Mouse (Mus musculus) limb, embryonic 13.5 days (tissue): ENCODE measurements at regions not wholly inside any gene's neighbourhood (a gene's known extent, or its start where the extent isn't known, plus 50 kb on each side); places are given as distances from the start of the nearest gene placed in this dataset.
"Not testable (repeated sequence)": the region's sequence is repeated elsewhere in the genome, so short reads cannot be mapped to it uniquely, and the experiment has no call there.

Experiments
- ATAC-seq: fragments of 200-750 bp; cut with Nextera tagmentation; 2 replicates; pipeline ENCODE4 v1.8.0; 2017; ENCODE audit warnings: low read depth, moderate number of reproducible peaks, moderate TSS enrichment; ENCODE audit not compliant: low FRiP score
- H3K27ac ChIP-seq: fragments of 300-500 bp; sonication (generic); 2 replicates; pipeline ENCODE4 v1.5.1; 2015; ENCODE audit warnings: inconsistent platforms, mild to moderate bottlenecking, moderate library complexity
- H3K27me3 ChIP-seq: fragments of 300-500 bp; sonication (generic); 2 replicates; pipeline ENCODE4 v1.6.1; 2015; ENCODE audit warnings: mild to moderate bottlenecking, inconsistent platforms
- H3K36me3 ChIP-seq: fragments of 300-500 bp; sonication (generic); 2 replicates; pipeline ENCODE4 v1.6.1; 2015; ENCODE audit warnings: inconsistent platforms, mild to moderate bottlenecking, moderate library complexity
- H3K4me1 ChIP-seq: fragments of 300-500 bp; sonication (generic); 2 replicates; pipeline ENCODE4 v1.6.1; 2015; ENCODE audit warnings: inconsistent platforms
- H3K4me2 ChIP-seq: fragments of 300-500 bp; sonication (generic); replicated peaks from 2 replicates; pipeline ENCODE4 v1.6.1; 2015; ENCODE audit warnings: inconsistent platforms, mild to moderate bottlenecking, moderate library complexity
- H3K4me3 ChIP-seq: fragments of 300-500 bp; sonication (generic); 2 replicates; pipeline ENCODE4 v1.5.1; 2015; ENCODE audit warnings: moderate library complexity, mild to moderate bottlenecking, inconsistent platforms
- H3K9ac ChIP-seq: fragments of 300-500 bp; sonication (generic); 2 replicates; pipeline ENCODE4 v1.6.1; 2015; ENCODE audit warnings: mild to moderate bottlenecking, inconsistent platforms
- H3K9me3 ChIP-seq: fragments of 300-500 bp; sonication (generic); 2 replicates; pipeline ENCODE4 v1.6.1; 2016; ENCODE audit warnings: inconsistent platforms
- WGBS: fragments of 180-500 bp; shearing (Covaris S2); methylation state at CpG from one replicate; pipeline ENCODE4 v1.1.7; 2015; 5-methylcytosine and 5-hydroxymethylcytosine counted together

DNA sequence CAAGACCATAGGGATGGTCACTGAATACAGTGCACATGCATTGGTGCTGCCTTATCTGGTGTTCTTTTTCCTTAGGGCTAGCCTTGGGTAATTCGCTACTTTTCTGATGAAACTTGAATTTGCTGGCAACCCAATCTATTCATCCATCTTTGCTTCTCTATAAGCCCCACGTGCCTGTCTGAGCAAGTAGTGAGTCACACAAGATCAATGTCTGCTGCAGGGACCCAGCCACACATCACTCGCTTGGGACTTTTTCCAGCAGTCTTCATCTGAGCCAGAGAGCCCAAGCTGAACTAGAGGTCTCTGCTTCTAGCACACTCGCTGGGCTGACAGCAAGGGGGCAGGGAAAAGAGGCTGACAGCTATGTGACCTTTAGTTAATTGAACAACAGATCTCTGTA lies 464.3 kb upstream of the Nmur2 start:
- H3K9me3 ChIP-seq, result no peaks in the 10 kb centered on the region
- WGBS, result 62% methylated on average over 4 of the region's 4 CpGs
- H3K27me3 ChIP-seq, result no peaks in the 10 kb centered on the region
- no peaks in the 10 kb centered on the region for H3K36me3 ChIP-seq
- no peaks in the 10 kb centered on the region for H3K4me1 ChIP-seq
- no peak overlapping the region for H3K27ac ChIP-seq
- no peak overlapping the region for H3K4me2 ChIP-seq
- no peak overlapping the region for H3K4me3 ChIP-seq
- ATAC-seq, result no peak
- H3K9ac ChIP-seq, result no peak overlapping the region

- ATAC-seq, result no peak
- no peaks in the 10 kb centered on the region for H3K4me1 ChIP-seq
- no peak overlapping the region for H3K27ac ChIP-seq
- no peak overlapping the region for H3K9ac ChIP-seq
- WGBS, result 79% methylated on average over 2 of the region's 2 CpGs
- H3K27me3 ChIP-seq, result no peaks in the 10 kb centered on the region
- H3K4me3 ChIP-seq, result no peak overlapping the region
- H3K9me3 ChIP-seq, result no peaks in the 10 kb centered on the region
- H3K4me2 ChIP-seq, result no peak overlapping the region
- no peaks in the 10 kb centered on the region for H3K36me3 ChIP-seq
Observed at GRCm38 (mm10) chr11:56514941-56515340, 474.1 kb upstream of the Nmur2 start.

DNA sequence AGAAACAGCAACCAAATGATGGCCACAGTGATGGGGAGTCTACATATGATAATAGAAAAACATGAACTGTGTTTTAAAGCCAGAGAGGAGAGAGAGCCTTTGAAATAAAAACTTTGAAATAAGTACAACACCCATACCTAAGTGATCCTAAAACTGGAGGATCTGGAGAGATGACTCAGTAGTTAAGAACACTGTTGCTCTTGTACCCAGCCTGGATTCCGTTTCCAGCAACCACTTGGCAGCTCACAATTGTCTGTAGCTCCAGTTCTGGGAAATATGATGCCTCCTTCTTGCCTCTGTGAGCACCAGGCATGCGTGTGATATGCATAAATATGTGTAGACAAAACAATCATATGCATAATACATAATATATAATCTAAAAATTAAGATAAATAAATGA lies 477.7 kb upstream of the Nmur2 start:
- Histone ChIP-seq H3K27ac (no peak overlapping the region), H3K27me3 (no peaks in the 10 kb centered on the region), H3K4me1 (no peaks in the 10 kb centered on the region), H3K4me2 (no peak overlapping the region), H3K9me3 (no peaks in the 10 kb centered on the region), H3K36me3 (no peaks in the 10 kb centered on the region), H3K9ac (no peak overlapping the region), H3K4me3 (no peak overlapping the region)
- 79% methylated on average over 2 of the region's 2 CpGs for WGBS
- no peak for ATAC-seq

- Histone ChIP-seq H3K4me2 (no peak overlapping the region), H3K27ac (no peak overlapping the region), H3K9me3 (no peaks in the 10 kb centered on the region), H3K4me1 (no peaks in the 10 kb centered on the region), H3K4me3 (no peak overlapping the region), H3K36me3 (no peaks in the 10 kb centered on the region), H3K27me3 (no peaks in the 10 kb centered on the region), H3K9ac (no peak overlapping the region)
- 60% methylated on average over 4 of the region's 4 CpGs for WGBS
- no peak for ATAC-seq
Observed at GRCm38 (mm10) chr11:56550736-56551135, 460.5 kb upstream of the Gria1 start.

DNA sequence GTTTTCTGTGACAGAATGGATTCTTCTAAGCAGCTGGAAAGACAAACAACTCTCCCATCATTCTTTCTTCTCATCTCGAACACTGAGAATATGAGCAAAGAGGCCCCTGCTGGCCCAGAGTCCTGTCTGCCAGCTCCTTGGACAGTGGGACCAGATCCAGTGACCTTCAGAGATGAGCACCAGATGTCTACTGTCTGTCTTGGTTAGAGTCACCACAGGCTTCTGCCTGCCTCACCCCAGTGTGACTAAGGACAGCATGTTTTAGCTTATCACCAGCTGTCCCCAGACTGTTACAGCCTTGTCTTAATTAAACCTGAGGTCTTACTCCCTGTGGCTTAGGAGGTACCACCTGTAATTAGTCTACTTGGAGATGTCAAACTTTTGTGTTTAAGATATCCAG lies 454.9 kb upstream of the Gria1 start:
- WGBS, result 89% methylated on average over 1 of the region's 1 CpGs
- Histone ChIP-seq H3K4me2 (no peak overlapping the region), H3K4me1 (no peaks in the 10 kb centered on the region), H3K36me3 (no peaks in the 10 kb centered on the region), H3K9me3 (no peaks in the 10 kb centered on the region), H3K27me3 (no peaks in the 10 kb centered on the region), H3K27ac (no peak overlapping the region), H3K9ac (no peak overlapping the region), H3K4me3 (no peak overlapping the region)
- ATAC-seq, result no peak

DNA sequence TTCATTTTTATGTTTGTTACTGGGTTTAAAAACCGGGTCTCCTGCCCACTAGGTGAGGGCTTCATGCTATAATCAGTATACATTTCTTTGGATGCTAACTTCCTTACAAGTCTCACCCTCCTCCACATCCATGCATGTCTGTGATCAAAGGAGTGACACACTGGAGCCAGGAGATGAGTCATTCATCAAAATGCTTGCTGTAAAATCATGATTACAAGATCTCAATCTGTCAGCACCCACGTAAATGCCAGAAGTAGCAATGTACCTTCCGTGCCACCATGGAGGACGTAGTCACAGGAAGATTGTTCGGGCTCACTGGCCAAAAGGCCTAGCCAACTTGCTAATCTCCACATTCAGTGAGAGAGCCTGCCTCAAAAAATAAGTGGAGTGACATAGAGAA lies 431.2 kb upstream of the Gria1 start:
- Histone ChIP-seq H3K9me3 (no peaks in the 10 kb centered on the region), H3K27ac (no peak overlapping the region), H3K27me3 (no peaks in the 10 kb centered on the region), H3K4me3 (no peak overlapping the region), H3K4me1 (no peaks in the 10 kb centered on the region), H3K9ac (no peak overlapping the region), H3K36me3 (no peaks in the 10 kb centered on the region), H3K4me2 (no peak overlapping the region)
- 76% methylated on average over 5 of the region's 5 CpGs for WGBS
- no peak for ATAC-seq

DNA sequence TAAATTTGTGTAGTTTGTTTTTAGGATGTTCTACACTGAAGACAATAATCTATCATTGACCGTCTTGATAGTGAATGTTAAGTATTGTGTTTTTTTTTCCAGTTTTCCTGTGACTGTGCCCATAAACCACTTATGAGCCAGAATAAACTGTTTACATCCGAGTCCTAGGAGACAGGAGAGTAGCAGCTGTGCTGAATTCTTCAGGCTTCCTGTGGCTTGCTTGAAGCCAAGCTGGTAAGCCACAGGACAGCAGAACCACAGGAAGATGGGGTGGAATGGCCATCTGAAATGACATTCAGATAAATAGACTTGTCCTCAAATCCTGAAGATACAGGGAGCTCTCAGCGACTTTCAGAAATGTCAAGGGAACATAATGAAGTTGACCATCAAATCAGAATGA lies 428.1 kb upstream of the Gria1 start:
- Histone ChIP-seq H3K36me3 (no peaks in the 10 kb centered on the region), H3K4me3 (no peak overlapping the region), H3K9ac (no peak overlapping the region), H3K27ac (no peak overlapping the region), H3K4me2 (no peak overlapping the region), H3K27me3 (no peaks in the 10 kb centered on the region), H3K9me3 (no peaks in the 10 kb centered on the region), H3K4me1 (no peaks in the 10 kb centered on the region)
- WGBS, result 73% methylated on average over 3 of the region's 3 CpGs
- ATAC-seq, result no peak

DNA sequence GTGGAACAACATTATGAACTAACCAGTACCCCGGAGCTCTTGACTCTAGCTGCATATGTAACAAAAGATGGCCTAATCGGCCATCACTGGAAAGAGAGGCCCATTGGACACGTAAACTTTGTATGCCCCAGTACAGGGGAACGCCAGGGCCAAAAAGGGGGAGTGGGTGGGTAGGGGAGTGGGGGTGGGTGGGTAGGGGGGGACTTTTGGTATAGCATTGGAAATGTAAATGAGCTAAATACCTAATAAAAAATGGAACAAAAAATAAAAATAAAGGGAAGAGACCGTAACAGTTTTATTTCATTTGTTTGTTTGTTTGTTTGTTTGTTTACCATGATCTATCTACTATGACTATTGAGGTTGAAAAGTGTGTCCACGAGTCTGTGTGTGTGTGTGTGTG lies 417.8 kb upstream of the Gria1 start:
- not testable (repeated sequence) for H3K4me2 ChIP-seq, H3K4me1 ChIP-seq, H3K9me3 ChIP-seq, H3K4me3 ChIP-seq, H3K27ac ChIP-seq, H3K9ac ChIP-seq, H3K27me3 ChIP-seq, H3K36me3 ChIP-seq
- 88% methylated on average over 3 of the region's 6 CpGs for WGBS
- peak; percentile 94 for ATAC-seq

- no peak overlapping the region for H3K9ac ChIP-seq
- H3K27me3 ChIP-seq, result no peaks in the 10 kb centered on the region
- H3K4me2 ChIP-seq, result no peak overlapping the region
- no peaks in the 10 kb centered on the region for H3K4me1 ChIP-seq
- H3K27ac ChIP-seq, result no peak overlapping the region
- no peak overlapping the region for H3K4me3 ChIP-seq
- 79% methylated on average over 1 of the region's 1 CpGs for WGBS
- H3K9me3 ChIP-seq, result no peaks in the 10 kb centered on the region
- no peak for ATAC-seq
- no peaks in the 10 kb centered on the region for H3K36me3 ChIP-seq
Observed at GRCm38 (mm10) chr11:56603742-56604141, 407.4 kb upstream of the Gria1 start.

GRCm38 (mm10) chr11:56627659-56628058 lies 383.5 kb upstream of the Gria1 start:
- Histone ChIP-seq H3K4me3 (no peak overlapping the region), H3K9ac (no peak overlapping the region), H3K27ac (no peak overlapping the region), H3K4me2 (no peak overlapping the region), H3K36me3 (no peaks in the 10 kb centered on the region), H3K4me1 (no peaks in the 10 kb centered on the region), H3K27me3 (no peaks in the 10 kb centered on the region), H3K9me3 (no peaks in the 10 kb centered on the region)
- no peak for ATAC-seq
- 63% methylated on average over 3 of the region's 3 CpGs for WGBS

DNA sequence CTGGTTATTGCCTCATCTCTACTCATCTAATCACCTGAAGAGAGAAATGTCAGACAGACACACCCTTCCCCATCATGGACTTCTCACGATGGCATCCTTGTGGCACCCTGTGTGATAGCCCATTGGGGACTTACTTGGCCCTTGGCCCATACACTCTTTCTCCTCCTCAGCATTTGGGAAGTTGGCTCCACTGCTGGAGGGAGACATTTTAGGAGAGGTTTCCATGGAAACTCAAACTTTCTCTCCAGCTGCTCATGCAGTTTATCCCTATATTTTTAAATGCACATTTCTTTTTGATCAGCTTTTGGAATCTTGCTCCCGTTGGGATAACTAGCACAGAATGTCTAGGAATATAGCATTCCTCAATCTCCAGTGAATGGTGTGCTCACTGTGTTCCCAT lies 377.7 kb upstream of the Gria1 start:
- 75% methylated on average over 2 of the region's 2 CpGs for WGBS
- ATAC-seq, result no peak
- no peak overlapping the region for H3K27ac ChIP-seq

GRCm38 (mm10) chr11:56636606-56637226 lies 374.5 kb upstream of the Gria1 start:
- H3K27ac ChIP-seq, result no peak overlapping the region
- no peak for ATAC-seq

More for the DNA sequence above, 377.7 kb upstream of the Gria1 start:
- Histone ChIP-seq H3K9ac (no peak overlapping the region), H3K9me3 (no peaks in the 10 kb centered on the region), H3K36me3 (no peaks in the 10 kb centered on the region), H3K27me3 (no peaks in the 10 kb centered on the region), H3K4me3 (no peak overlapping the region), H3K4me1 (no peaks in the 10 kb centered on the region), H3K4me2 (no peak overlapping the region)

GRCm38 (mm10) chr11:56641716-56642115 lies 369.5 kb upstream of the Gria1 start:
- Histone ChIP-seq H3K4me3 (no peak overlapping the region), H3K4me1 (no peaks in the 10 kb centered on the region), H3K36me3 (no peaks in the 10 kb centered on the region), H3K27ac (no peak overlapping the region), H3K4me2 (no peak overlapping the region), H3K9ac (no peak overlapping the region), H3K27me3 (no peaks in the 10 kb centered on the region), H3K9me3 (no peaks in the 10 kb centered on the region)
- no peak for ATAC-seq
- 77% methylated on average over 3 of the region's 3 CpGs for WGBS

More at GRCm38 (mm10) chr11:56636606-56637226, 374.5 kb upstream of the Gria1 start:
- Histone ChIP-seq H3K4me1 (no peaks in the 10 kb centered on the region), H3K36me3 (no peaks in the 10 kb centered on the region), H3K27me3 (no peaks in the 10 kb centered on the region), H3K4me3 (no peak overlapping the region), H3K4me2 (no peak overlapping the region), H3K9ac (no peak overlapping the region), H3K9me3 (no peaks in the 10 kb centered on the region)
- WGBS, result 69% methylated on average over 8 of the region's 8 CpGs
